Mouse (Mus musculus): ENCODE data around the gene Mapkap1. TPM values are rescaled to one million over a fixed set of nuclear protein-coding genes. Genes with fewer than 3 reads are reported as not detected.

Gene Mapkap1
- polyA plus RNA-seq, 1 experiment from 2014 or later: 74.6 TPM

DNA sequence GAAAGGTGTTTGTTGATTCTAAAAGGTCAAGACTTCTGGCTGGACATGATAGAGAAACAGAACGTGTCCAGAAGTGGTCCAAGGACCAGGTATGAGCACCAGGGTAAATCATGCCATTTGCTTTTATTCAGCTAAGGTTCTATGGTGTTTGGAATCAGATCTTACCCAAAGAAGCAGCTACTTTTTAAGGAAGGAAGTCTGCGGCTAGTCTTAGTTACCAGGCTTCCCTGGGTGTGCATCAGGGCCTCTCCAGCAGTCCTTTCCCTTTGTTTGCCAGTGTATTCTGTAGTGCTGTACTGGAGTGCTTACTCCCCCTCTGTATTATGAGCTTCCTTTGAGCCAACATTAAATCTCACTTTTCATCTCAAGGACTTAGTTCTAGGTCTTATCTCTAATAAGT lies 111.5 kb downstream of the Mapkap1 start:
- Histone ChIP-seq H3K27ac (ENCODE audit: low read length) (no peak overlapping the region), H3K4me3 (ENCODE audit: low read length) (no peak overlapping the region), H3K4me2 (ENCODE audit: low read depth, low read length) (no peak overlapping the region), H3K9me3 (ENCODE audit: control insufficient read depth, low read length) (no peaks in the 10 kb centered on the region), H3K36me3 (ENCODE audit: control insufficient read depth, insufficient read depth, low read length) (no peaks in the 10 kb centered on the region), H3K27me3 (ENCODE audit: control insufficient read depth, insufficient read depth, low read depth, low read length) (no peaks in the 10 kb centered on the region), H3K9ac (ENCODE audit: low read length) (no peak overlapping the region), H3K4me1 (replicated peaks; ENCODE audit: control insufficient read depth, insufficient read depth, low read length) (no peaks in the 10 kb centered on the region; the same call in 1 of the 2 replicates)
- ATAC-seq (ENCODE audit: low read depth): no peak
- WGBS: 44% methylated on average over 2 of the region's 2 CpGs

DNA sequence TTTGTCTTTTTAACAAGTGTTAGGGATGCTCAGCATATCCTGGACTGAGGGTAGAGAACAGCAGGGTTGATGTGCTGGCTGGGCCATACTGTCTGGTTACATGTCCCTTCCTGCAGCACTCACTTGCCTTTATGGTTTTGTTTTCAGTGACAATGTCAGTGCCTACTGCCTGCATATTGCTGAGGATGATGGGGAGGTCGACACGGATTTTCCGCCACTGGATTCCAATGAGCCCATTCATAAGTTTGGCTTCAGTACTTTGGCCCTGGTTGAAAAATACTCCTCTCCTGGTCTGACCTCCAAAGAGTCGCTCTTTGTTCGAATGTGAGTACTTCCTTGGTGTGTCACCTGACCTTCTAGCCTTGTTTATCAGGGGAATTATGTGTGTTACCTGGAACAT lies 112.0 kb downstream of the Mapkap1 start:
- Histone ChIP-seq H3K4me1 (replicated peaks; ENCODE audit: control insufficient read depth, insufficient read depth, low read length) (no peaks in the 10 kb centered on the region; the same call in 1 of the 2 replicates), H3K36me3 (ENCODE audit: control insufficient read depth, insufficient read depth, low read length) (no peaks in the 10 kb centered on the region), H3K9me3 (ENCODE audit: control insufficient read depth, low read length) (no peaks in the 10 kb centered on the region), H3K27ac (ENCODE audit: low read length) (no peak overlapping the region), H3K4me3 (ENCODE audit: low read length) (no peak overlapping the region), H3K27me3 (ENCODE audit: control insufficient read depth, insufficient read depth, low read depth, low read length) (no peaks in the 10 kb centered on the region), H3K4me2 (ENCODE audit: low read depth, low read length) (no peak overlapping the region), H3K9ac (ENCODE audit: low read length) (no peak overlapping the region)
- ATAC-seq (ENCODE audit: low read depth): no peak
- 78% methylated on average over 5 of the region's 5 CpGs for WGBS

DNA sequence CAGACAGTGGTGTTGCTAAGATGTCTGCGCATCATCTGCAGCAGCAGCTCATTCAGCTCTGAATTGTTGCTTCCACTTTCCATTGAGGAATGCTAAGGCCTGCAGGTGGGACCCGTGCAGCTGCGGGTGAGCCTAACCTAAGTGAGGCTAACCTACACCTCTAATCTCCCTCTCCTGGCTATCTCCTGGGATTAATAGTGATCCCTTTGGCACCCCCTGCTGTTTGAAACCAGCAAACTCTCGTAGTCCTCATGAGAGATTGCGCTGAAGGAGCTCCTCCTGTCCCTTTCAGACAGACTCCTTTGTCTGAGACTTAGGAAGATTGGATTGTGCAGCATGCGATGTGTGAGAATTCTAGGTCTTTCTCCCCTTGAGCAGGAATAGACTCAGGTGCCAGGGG lies 113.0 kb downstream of the Mapkap1 start:
- H3K9me3 ChIP-seq (ENCODE audit: control insufficient read depth, low read length): no peaks in the 10 kb centered on the region
- no peak overlapping the region for H3K4me2 ChIP-seq (ENCODE audit: low read depth, low read length)
- H3K4me3 ChIP-seq (ENCODE audit: low read length): no peak overlapping the region
- 55% methylated on average over 6 of the region's 6 CpGs for WGBS
- no peak for ATAC-seq (ENCODE audit: low read depth)
- no peaks in the 10 kb centered on the region for H3K36me3 ChIP-seq (ENCODE audit: control insufficient read depth, insufficient read depth, low read length)
- H3K27me3 ChIP-seq (ENCODE audit: control insufficient read depth, insufficient read depth, low read depth, low read length): no peaks in the 10 kb centered on the region
- no peak overlapping the region for H3K27ac ChIP-seq (ENCODE audit: low read length)
- H3K4me1 ChIP-seq (replicated peaks; ENCODE audit: control insufficient read depth, insufficient read depth, low read length): no peaks in the 10 kb centered on the region; the same call in 1 of the 2 replicates
- no peak overlapping the region for H3K9ac ChIP-seq (ENCODE audit: low read length)

DNA sequence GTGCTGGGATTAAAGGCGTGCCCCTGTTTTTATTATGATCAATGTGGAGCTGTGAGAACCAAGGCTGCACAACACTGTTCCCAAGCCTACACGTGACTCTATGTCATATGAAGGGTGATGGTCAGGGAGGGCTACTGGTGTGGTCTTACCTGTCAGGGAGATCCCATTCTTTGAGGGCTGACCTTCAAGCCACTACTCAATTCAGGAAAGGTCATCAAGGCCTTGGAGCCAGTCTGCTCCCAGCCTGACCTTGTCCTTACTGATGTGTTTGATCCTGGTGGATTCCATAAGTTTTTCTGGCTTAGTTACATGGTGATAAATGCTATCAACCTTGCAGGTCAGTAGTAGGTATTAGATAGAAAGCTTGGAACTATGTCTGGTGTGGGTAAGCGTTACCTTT lies 114.8 kb downstream of the Mapkap1 start:
- peaks cover 8% of the 10 kb centered on the region for H3K4me1 ChIP-seq (replicated peaks; ENCODE audit: control insufficient read depth, insufficient read depth, low read length)
- WGBS: 91% methylated on average over 3 of the region's 3 CpGs
- H3K9me3 ChIP-seq (ENCODE audit: control insufficient read depth, low read length): no peaks in the 10 kb centered on the region
- H3K4me3 ChIP-seq (ENCODE audit: low read length): no peak overlapping the region
- H3K27me3 ChIP-seq (ENCODE audit: control insufficient read depth, insufficient read depth, low read depth, low read length): no peaks in the 10 kb centered on the region
- H3K27ac ChIP-seq (ENCODE audit: low read length): no peak overlapping the region
- no peaks in the 10 kb centered on the region for H3K36me3 ChIP-seq (ENCODE audit: control insufficient read depth, insufficient read depth, low read length)
- no peak overlapping the region for H3K4me2 ChIP-seq (ENCODE audit: low read depth, low read length)
- no peak overlapping the region for H3K9ac ChIP-seq (ENCODE audit: low read length)
- ATAC-seq (ENCODE audit: low read depth): no peak

DNA sequence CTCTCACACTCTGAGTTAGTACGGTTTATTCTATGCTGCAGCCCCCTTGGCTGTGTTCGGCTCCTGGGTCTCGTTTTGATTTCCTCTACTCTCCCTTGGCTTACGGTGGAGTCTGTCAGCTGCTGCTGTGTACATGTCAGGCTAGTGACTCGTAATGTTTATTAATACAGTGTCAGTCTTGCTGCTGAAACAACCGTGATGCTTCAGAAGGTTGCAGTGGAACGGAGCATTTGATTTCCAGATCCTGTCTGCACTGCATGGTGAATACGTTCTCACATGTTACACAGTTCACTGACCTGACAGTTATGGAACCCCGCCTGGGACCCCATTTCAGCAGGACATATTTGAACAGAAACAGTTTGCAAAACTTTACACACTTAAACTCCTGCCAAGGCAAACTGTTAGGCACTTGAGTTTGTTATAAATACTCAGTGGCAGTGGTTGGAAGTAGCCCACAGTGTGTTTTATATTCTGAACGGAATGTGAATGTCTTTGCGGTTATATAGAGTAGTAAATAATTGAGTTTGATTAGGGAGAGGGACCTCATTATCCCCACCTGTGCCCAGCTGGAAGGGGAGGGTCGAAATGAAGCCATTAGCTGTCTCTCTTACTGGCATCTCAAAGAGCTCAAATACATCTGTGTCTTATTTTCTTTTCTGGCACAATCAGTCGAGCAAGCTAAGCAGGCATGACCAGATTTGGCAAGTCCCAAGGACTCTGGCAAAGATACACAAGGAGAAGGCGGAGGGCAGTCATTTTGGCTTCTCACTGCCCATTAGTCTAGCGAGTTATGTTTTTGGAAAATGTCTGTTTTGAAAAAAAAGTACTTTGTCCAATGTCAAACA lies 120.2 kb downstream of the Mapkap1 start:
- 15% methylated on average over 15 of the region's 15 CpGs for WGBS
- Histone ChIP-seq H3K9me3 (ENCODE audit: control insufficient read depth, low read length) (no peaks in the 10 kb centered on the region), H3K36me3 (ENCODE audit: control insufficient read depth, insufficient read depth, low read length) (no peaks in the 10 kb centered on the region; the same call in 1 of the 2 replicates), H3K27me3 (ENCODE audit: control insufficient read depth, insufficient read depth, low read depth, low read length) (no peaks in the 10 kb centered on the region), H3K4me1 (replicated peaks; ENCODE audit: control insufficient read depth, insufficient read depth, low read length) (peaks cover 46% of the 10 kb centered on the region), H3K4me3 (ENCODE audit: low read length) (no peak overlapping the region), H3K4me2 (ENCODE audit: low read depth, low read length) (peak overlapping the region; percentile 33), H3K9ac (ENCODE audit: low read length) (no peak overlapping the region), H3K27ac (ENCODE audit: low read length) (peak overlapping the region; percentile 71)
- ATAC-seq (ENCODE audit: low read depth): peak; percentile 77

DNA sequence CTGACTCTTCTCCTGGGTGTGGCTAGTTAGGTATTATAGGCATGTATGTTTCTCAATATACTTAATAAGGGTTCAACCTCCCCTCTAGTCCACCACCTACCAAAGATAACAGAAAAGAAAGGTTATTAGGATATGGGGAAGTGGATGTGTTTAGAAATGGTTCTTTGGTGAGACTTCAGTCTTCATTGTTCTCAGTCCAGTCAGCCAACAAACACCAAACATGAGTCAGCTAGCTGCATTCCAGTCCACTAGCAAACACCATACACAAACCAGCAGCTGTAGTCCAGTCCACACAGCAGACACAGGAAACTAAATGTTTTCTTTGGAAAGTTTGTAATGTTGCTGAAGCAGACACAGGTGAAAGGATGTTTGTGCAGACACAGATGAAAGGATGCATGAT lies 121.9 kb downstream of the Mapkap1 start:
- no peak for ATAC-seq (ENCODE audit: low read depth)
- peaks cover 52% of the 10 kb centered on the region for H3K4me1 ChIP-seq (replicated peaks; ENCODE audit: control insufficient read depth, insufficient read depth, low read length)
- H3K36me3 ChIP-seq (ENCODE audit: control insufficient read depth, insufficient read depth, low read length): no peaks in the 10 kb centered on the region; the same call in 1 of the 2 replicates

DNA sequence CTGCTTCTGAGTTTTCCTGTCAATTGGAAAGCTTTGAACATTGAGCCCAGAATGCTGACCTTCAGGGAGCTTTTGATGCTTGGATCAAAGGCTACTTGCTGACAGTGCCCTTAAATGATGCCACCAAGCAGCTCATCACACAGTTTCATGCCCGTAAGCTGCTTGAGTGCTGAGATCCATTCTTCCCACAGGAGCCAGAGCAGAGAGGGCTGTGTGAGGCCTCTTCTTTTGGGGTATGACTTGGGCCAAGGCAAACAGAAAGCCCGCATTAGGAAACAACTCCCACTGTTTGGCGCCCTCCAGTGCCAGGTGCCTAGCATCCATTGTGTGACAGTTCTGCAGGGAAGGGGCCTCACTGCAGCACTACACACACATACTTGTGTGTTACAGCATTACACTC lies 123.5 kb downstream of the Mapkap1 start:
- Histone ChIP-seq H3K4me3 (ENCODE audit: low read length) (no peak overlapping the region), H3K27ac (ENCODE audit: low read length) (no peak overlapping the region), H3K4me1 (replicated peaks; ENCODE audit: control insufficient read depth, insufficient read depth, low read length) (peaks cover 56% of the 10 kb centered on the region), H3K4me2 (ENCODE audit: low read depth, low read length) (no peak overlapping the region), H3K27me3 (ENCODE audit: control insufficient read depth, insufficient read depth, low read depth, low read length) (no peaks in the 10 kb centered on the region), H3K36me3 (ENCODE audit: control insufficient read depth, insufficient read depth, low read length) (no peaks in the 10 kb centered on the region; the same call in 1 of the 2 replicates), H3K9me3 (ENCODE audit: control insufficient read depth, low read length) (no peaks in the 10 kb centered on the region), H3K9ac (ENCODE audit: low read length) (no peak overlapping the region)
- 50% methylated on average over 3 of the region's 3 CpGs for WGBS
- ATAC-seq (ENCODE audit: low read depth): no peak

More for the DNA sequence above, 121.9 kb downstream of the Mapkap1 start:
- no peaks in the 10 kb centered on the region for H3K27me3 ChIP-seq (ENCODE audit: control insufficient read depth, insufficient read depth, low read depth, low read length)
- H3K4me3 ChIP-seq (ENCODE audit: low read length): no peak overlapping the region
- H3K4me2 ChIP-seq (ENCODE audit: low read depth, low read length): no peak overlapping the region
- H3K27ac ChIP-seq (ENCODE audit: low read length): no peak overlapping the region
- no peak overlapping the region for H3K9ac ChIP-seq (ENCODE audit: low read length)
- no peaks in the 10 kb centered on the region for H3K9me3 ChIP-seq (ENCODE audit: control insufficient read depth, low read length)

DNA sequence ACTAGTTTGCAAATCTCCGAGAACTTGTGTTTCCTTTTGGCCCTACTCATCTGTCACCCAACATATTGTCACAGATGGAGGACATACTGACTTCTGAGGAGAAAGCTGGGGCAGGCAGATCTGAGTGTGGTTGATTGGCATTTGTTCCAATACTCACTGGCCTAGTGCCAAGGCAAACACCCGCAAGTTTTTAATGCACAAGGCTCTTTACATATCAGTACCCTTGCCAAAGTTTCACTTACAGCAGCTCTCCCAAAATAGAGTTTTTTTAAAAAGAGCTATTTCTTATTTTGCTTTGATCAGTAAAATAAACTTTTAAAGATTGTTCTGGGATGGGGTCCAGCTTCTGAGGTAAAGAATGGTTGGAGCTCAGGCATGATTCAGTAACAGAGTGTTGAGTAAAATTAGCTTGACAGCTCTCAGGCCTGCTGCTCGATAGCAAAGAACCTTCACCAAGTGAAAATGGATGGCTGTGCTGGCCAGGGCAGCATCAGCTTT lies 125.3 kb downstream of the Mapkap1 start:
- 15% methylated on average over 3 of the region's 3 CpGs for WGBS

DNA sequence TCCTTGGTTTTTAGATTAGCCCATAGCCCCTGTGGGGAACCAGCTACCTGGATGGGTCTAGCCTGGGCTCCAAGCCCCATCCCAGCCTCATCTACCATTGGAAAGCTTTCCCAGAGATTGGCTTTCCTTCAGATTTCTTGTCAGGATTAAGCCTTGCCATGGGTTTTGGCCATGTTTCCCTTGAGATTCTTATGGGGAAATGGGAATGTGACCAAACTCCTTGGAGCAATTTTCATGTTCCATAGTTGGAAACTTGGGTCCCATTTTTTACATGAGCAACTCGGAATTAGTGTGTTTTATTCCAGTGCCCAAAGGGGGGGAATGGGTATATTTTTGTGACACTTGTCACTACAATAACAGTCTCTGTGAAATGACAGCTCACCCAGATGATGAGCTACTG lies 125.8 kb downstream of the Mapkap1 start:
- Histone ChIP-seq H3K4me2 (ENCODE audit: low read depth, low read length) (no peak overlapping the region), H3K27ac (ENCODE audit: low read length) (peak overlapping the region; percentile 60), H3K4me3 (ENCODE audit: low read length) (no peak overlapping the region), H3K4me1 (replicated peaks; ENCODE audit: control insufficient read depth, insufficient read depth, low read length) (peaks cover 41% of the 10 kb centered on the region), H3K27me3 (ENCODE audit: control insufficient read depth, insufficient read depth, low read depth, low read length) (no peaks in the 10 kb centered on the region), H3K9ac (ENCODE audit: low read length) (no peak overlapping the region), H3K36me3 (ENCODE audit: control insufficient read depth, insufficient read depth, low read length) (no peaks in the 10 kb centered on the region; the same call in 1 of the 2 replicates), H3K9me3 (ENCODE audit: control insufficient read depth, low read length) (no peaks in the 10 kb centered on the region)
- no peak for ATAC-seq (ENCODE audit: low read depth)
- WGBS: 59% methylated on average over 1 of the region's 1 CpGs

More for the DNA sequence above, 125.3 kb downstream of the Mapkap1 start:
- Histone ChIP-seq H3K4me3 (ENCODE audit: low read length) (no peak overlapping the region), H3K27ac (ENCODE audit: low read length) (peak overlapping the region; percentile 60), H3K9me3 (ENCODE audit: control insufficient read depth, low read length) (no peaks in the 10 kb centered on the region), H3K9ac (ENCODE audit: low read length) (no peak overlapping the region), H3K27me3 (ENCODE audit: control insufficient read depth, insufficient read depth, low read depth, low read length) (no peaks in the 10 kb centered on the region), H3K4me1 (replicated peaks; ENCODE audit: control insufficient read depth, insufficient read depth, low read length) (peaks cover 43% of the 10 kb centered on the region), H3K36me3 (ENCODE audit: control insufficient read depth, insufficient read depth, low read length) (no peaks in the 10 kb centered on the region; the same call in 1 of the 2 replicates), H3K4me2 (ENCODE audit: low read depth, low read length) (no peak overlapping the region)
- peak; percentile 91 for ATAC-seq (ENCODE audit: low read depth)

All from lung, embryonic 16.5 days (tissue).